Mouse (Mus musculus) erythroblast, embryonic 14.5 days (primary cell): Measurements from ENCODE around the gene Lgi4.

Experiments
- GATA1 ChIP-seq: IDR thresholded peaks from 2 replicates; pipeline ENCODE4 v1.6.1; 2012; ENCODE audit warnings: low read length, inconsistent platforms, mixed read lengths
- TAL1 ChIP-seq: IDR thresholded peaks from 3 replicates; pipeline ENCODE4 v1.6.1; 2012; ENCODE audit warnings: low read length, inconsistent platforms, mixed read lengths

DNA sequence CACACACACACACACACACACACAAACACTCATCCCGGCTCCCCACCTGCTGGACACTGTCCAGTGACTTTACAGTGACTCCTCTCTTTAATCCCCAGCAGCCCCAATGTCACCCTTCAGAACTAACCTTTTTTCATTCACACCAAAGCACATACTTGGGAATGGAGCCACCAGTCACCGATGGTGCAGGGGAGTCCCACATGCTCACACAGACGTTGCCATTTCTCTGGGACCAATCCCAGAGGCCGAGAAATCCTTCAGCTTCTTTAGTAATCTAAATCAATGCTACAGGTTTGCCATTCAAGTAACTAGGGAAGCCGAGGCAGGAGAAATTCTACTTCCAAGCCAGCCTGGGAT lies 15.5 kb downstream of the Lgi4 start:
- TF ChIP-seq GATA1 (no peak), TAL1 (no peak)
